Mouse (Mus musculus) cerebellum, adult 9-11 months (tissue): Measurements from ENCODE around the gene Gm20388.

Source experiments
- DNase-seq: peaks from one replicate; pipeline ENCODE4 v3.0.0; 2022

Gm20388 gene

DNA sequence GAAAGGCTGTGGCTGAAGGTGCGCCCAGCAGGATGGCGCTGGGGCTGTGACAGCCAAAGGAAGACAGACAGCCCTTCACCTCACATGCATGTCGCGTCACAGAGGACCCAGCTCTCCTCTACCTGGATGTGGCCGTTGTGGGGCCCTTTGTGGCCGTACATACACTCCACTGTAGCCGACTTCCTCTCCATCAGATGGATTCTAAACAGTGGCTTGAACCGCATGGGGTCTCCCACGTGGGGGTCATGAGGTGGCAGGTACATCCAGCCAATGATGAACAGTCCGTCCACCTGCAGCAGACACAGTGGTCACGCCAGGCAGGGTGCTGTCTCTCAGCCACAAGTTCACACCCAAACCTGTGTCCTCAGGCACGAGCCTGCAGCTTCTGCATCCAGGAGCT lies 1649.2 kb downstream of the Gm20388 start:
- peak; percentile 44 for DNase-seq

DNA sequence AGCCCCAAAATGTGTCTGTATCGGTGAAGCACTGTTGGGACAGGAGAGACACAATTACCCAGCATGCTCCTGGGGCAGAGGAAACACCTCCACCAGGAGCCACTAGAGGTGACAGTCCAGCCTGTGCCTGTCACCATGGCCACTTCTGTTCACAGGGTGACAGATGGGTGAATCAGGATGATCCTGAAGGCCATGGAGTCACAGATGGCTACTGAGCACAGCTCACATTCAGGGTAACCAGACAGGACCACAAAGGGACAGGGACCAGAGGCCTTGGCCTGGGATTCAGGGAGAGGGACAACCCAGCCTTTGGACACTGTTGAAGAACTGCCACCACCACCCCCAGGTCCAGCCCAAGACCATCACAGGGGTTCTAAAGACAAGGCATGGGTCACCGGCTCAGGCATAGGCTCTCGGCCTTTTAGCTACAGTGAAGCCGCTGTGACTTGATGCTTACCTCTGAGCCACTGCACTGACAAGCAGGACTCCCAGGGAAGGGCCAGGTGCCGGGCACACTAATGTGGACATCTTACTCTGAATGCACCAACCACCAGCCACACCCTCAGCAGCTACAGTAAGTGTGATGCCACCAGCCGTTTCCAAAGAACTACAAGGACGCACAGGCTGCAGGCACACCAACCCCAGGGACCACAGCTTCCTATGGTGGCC lies 1649.9 kb downstream of the Gm20388 start:
- DNase-seq = peak; percentile 44

DNA sequence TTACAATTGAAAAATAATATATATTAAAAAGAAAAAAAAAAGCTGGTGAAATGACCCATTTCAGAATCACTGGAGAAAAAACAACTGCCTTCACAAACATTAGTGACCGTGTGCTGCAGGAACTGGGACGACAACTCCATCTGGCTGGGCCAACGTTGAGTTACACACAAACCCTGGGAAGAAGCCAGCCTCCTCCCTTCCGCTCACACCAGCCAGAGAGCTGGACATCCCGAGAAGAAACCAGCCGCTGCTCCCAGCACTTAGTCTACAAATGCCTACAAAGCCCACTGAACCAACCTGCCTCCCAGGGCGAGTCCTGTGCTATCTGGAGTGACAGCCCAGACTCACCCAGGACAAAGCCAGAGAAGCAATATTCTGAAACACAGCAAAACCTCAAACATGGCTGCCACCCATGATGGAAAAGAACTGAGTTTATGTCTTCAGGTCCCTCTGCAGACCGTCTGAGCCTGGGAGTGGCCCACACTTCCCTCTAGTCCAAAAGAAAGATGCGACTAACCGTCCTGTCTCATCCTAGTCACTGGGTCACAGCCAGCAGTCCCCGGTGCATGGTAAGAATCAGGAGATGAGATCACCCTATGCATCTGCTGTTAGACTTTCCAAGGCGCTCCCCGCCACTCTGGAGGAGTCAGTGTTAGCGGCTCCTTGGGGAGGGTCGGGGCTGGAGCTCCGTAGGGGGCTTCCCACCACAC lies 1651.2 kb downstream of the Gm20388 start:
- DNase-seq = peak; percentile 66

DNA sequence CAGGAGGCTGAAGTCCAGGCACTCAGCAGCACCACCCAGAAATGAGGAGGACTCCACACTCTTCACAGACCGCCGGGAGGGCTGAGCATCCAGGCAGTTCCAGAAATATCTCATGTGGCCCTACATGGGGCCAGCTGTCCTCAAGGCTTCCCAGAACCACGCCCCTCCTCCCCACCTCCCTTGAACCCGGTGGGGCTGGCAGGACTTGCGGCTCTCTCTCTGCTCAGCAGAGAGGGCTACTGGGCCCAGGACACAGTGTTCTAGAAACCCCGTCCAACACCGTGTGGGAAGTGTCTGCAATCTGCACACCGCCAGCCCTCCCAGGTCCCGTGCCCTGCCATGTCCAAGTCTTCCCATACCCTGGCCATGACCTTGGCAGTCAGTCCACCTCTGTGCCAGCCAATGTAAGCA lies 1652.3 kb downstream of the Gm20388 start:
- peak; percentile 80 for DNase-seq

DNA sequence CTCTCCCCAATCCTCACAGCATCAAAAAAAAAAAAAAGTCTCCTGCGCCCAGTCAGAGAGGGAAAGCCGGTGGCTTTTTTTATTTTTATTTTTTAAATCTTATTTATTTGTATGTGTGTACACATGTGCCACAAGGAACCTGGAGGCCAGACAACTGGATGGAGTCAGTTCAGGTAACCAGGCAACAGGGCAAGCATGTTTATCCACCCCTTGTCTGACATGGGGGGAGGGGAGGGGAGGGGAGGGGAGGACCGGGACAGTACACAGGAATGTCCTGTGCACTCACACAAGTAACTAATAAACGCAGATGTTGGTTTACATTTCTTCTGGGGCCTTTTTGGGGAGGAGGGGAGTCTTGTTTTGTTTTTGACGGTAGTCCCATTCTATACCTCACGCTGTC lies 1653.1 kb downstream of the Gm20388 start:
- no peak for DNase-seq

DNA sequence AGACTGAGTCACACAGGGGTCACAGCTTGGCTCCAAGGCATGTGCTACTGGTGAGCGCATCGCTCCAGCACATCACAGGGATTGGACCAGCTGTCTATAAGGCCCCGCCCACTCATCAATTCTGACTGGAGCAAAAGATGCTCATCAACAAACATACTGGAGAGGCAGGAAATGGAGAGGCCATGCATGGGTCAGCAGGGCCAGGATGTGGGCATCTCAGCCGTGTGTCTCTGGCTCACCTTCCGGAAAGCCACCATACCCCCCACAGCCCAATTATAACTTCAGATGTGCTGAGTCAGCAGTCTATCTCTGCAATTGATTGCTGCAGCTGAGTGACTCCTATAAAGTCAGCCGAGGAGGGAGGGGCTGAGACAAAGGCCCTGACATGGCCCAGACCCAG lies 1657.7 kb downstream of the Gm20388 start:
- no peak for DNase-seq

DNA sequence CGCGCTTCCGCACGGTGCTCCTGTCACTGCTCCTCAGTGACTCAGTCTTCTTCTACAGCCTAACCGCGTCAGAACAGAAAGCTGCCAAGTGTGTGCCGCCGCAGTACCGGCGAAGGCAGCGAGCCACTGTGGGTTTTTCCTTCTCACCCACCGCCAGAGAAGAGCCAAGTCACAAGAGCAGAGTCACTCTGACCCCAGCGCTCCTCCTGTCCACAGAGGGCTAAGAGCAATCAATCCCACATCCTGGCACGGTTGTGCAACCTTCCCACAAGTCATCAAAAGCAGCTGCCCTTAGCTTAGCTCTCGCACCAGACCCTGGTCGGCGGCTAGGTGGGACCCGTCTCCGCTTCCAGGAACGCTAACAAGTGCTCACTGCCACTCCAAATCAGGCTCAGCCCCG lies 1659.7 kb downstream of the Gm20388 start:
- DNase-seq = no peak

DNA sequence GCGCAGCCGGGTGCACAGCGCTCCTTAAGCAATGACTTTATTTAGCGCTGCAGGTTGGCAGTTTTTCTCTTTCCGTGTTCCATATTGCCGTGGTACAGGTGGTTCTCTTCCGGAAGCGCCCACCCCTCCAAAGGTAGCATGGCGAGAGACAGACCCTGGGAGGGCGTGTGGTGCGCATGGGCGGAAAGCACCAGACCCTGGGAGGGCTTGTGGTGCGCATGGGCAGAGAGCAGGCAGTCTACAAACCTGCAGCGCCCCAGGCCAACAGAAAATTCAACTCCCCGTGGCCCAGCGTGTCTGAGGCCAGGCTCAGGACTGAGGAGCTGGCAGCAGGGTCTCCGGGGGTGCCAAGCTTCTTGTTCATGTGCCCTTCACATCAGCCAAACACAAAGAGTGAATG lies 1660.2 kb downstream of the Gm20388 start:
- DNase-seq = no peak

DNA sequence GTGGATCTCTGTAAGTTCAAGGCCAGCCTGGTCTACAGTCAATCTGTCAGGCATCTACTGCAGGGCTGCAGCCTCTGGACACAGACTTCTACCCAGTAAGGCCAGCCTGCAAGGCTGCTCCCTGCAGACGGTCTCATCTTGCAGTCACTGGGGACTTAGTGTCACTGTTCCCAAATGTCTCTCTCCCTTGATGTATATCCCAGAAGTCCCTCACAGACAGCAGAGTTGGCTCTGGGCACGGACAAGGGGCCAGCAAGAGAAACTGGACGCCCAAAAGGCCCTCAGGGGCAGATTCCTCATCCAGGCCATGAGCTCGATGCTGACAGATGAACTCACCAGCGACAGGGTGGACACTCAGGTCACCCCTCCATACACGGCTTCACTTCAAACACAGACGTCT lies 1661.5 kb downstream of the Gm20388 start:
- DNase-seq = no peak

DNA sequence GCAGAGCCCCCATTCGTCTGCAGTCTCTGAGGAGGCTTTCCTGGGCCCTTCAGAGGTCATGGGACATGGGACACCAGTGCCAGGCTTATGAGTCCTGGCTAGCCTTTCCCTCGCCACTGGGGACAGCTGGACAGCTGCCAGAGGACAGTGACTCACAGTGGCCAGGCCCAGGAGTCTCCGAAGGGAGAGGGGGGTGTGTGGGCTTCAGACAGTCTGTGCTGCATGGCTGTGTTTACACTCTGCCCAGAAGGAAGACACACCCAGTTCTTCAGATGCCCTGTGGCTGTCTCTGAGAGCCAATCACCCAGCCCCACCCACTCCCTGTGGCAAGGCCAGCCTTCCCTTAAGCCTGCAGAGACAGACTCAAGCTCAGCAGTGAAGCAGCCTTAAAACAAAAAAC lies 1662.6 kb downstream of the Gm20388 start:
- DNase-seq = peak; percentile 72

DNA sequence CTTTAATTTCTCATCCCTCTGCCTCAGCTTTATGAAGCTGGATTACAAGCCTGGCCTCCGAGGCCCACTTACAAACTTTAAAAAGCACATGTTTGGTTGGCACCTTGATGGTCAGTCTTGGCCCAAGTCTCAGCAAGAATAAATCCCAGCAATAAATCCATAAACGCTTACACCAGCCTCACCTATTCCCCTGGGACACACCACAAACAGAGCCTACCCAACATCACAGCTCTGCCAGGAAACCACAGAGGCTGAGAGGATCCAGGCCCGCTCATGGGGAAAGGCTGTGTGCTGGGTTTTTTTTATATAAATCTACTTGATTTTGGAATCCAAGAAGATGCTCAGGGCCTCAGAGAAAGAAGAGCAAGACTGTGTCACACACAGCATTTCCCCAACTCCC lies 1665.0 kb downstream of the Gm20388 start:
- no peak for DNase-seq

DNA sequence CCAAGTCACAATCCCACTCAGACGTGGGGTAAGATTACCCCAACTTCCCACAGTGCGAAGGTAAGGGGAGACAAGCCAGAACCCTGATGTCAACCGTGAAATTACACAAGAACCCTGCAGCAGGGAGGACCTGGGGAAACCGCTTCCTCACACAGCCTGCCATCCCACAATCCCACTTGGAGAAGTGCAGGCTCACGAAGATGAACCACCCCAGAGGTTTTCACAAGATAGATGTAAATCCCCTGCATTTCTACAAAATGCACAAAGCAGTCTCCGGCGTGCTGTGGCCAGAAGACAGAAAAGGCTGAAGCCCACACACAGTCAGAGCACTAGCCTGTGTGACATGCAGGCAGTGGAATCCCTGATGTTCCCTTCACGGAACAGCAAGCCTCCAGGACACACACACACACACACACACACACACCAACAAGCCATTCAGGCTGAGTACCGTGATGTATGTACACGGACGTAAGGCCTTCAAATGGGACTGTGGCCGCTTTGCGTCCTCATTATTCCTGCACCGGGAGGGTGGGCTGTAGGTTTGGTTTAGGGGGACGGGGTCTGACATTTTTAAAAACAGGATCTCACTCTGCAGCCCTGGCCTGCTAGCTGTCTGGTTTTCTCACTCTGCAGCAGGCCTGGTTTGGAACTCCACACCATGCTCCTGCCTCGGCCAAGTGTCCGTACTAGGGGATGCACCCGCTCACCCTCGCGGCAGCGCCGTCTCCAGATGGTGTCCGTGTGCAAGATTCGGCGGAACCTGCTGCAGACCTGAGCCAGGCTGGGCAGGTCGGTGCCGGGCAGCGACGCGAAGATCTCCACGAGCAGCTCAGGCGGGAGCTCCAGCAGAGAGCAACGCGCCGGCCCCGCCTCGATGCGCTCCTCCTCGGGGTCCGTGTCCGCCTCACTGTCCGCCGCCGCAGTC lies 1667.4 kb downstream of the Gm20388 start:
- peak; percentile 54 for DNase-seq

DNA sequence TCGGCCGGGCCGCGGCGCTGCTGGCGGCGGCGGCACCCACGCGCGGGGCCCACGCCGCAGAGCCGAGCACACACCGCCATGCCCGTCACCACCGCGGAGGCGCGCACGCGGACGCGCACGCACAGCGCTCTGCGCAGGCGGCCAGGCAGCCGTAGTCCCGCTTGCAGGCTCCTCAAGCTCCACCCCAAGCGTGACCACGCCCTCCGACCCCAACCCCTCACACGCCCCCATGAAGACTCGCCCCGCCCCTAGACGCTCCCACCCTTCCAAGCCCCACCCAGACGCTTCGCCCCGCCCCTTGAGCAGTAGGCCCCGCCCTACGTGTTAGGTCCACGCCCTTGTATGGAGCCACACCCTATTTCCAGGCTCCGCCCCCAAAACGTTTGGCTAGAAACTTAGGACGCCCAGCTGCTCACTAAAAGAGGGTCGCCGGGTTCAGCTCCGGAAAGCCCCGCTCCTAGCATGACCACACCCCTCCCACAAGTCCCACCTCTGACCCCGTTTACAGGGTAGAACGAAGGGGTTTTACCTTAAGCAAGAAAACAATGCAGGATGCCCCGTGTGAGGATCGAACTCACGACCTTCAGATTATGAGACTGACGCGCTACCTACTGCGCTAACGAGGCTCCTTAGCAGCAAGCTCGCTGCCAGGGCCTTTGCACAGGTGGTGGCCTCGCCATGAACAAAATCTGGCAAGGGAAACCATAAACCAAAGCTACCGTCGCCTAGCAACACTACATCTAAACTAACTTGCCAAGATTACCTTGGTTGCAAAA lies 1668.2 kb downstream of the Gm20388 start, which contains the start of gene Fbxo31:
Gene Fbxo31, minus strand, starts transcription at position 131 of the 776 bp plus-strand sequence.
- peak; percentile 95 for DNase-seq

DNA sequence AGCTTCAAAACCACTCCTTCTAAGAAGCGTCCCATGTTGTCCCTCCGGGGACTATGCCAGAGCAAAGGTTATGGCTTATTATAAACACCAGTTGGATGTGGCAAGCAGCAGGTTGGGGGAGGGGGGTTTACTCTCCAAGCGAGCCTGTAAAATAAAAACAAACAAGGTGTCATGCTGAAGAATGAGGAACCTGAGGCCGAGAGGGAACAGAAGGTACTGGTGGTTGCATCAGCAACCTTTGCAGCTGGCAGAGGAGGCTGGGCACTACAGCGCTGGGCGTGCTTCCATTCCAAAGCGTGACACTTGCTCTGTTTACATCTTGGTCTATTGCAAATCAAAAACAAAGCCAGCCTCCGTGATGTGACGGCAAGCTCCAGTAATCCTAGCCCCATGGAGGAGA lies 1669.8 kb downstream of the Gm20388 start:
- no peak for DNase-seq

DNA sequence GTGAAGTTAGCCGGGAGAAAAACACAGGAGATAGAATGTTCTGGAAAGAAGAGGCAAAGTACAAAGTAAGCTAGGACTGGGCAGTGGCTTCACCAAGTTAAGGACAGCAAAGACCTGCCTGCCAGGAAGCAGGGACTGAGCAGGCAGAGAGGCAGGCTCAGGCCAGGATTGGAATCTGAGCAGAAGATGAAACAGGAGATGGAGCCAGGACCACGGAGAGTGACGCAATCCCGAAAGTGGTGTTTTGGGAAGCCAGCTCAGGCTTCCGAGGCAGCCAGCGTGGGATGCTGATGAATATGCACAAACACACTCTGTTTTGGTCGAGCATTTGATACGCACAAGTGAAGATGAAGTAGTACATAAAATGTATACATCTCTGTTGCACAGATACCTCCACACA lies 1673.0 kb downstream of the Gm20388 start:
- no peak for DNase-seq

DNA sequence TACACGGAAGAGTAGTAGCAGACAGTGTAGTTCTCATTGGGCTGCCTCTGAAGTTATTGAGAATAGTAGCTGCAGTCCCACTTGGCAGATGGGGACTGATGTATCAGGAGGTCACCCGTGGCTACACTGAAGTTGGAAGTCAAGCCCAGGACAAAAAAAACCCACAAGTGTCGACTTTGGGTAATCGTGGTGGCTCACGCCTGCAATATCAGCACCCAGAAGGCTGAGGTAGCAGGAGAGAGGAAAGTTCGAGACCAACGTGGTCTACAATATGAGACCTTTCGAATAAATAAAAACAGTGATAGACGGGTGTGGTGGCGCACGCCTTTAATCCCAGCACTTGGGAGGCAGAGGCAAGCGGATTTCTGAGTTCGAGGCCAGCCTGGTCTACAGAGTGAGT lies 1674.1 kb downstream of the Gm20388 start:
- DNase-seq = peak; percentile 61

DNA sequence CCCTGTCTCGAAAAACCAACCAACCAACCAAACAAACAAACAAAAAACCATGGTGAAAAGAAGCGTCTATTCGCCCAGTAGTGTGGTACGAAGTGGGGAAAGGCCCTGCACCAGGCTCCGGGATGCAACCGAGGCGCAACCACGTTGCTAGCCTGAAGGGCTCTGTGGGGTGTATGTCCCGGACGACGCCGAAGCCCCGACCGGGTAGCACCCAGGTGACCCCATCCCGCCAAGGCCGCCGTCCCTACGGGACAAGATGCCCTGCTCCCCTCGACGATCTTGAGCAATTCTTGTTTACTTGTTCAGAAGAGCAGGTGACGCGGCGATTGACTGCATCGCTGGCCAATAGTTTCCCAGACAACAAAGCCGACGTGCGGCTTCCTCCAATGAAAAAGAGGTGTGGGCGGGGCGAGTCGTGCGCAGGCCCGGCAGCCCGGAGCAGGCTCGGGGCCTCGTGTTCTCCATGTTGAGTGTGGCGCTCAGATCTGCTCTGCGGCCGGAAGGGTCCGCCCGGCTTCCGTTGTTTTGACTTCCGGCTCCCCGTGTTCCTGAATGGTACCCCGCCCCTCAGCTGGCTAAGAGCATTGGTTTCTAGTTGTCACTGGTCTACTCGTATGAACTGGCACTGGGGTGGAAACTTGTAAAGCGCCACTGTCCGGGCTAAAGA lies 1674.7 kb downstream of the Gm20388 start:
- peak; percentile 100 for DNase-seq

DNA sequence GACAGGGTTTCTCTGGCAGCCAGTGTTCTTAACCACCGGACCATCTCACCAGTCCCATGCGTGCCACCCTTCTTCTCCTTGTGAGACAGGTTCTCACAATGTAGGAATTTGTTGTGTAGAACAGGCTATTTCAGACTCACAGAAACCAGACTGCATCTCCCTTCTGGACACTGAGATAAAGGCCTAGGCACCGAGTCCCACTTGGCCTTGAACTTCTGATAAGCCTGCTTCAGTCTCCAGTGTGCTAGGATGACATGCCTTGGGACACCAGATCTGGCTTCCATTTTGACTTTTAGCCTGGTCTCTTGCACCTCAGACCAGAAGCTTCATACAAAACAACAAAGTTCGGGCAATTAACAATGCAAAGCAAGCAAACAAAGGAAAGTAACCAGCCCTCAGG lies 1678.1 kb downstream of the Gm20388 start:
- no peak for DNase-seq

DNA sequence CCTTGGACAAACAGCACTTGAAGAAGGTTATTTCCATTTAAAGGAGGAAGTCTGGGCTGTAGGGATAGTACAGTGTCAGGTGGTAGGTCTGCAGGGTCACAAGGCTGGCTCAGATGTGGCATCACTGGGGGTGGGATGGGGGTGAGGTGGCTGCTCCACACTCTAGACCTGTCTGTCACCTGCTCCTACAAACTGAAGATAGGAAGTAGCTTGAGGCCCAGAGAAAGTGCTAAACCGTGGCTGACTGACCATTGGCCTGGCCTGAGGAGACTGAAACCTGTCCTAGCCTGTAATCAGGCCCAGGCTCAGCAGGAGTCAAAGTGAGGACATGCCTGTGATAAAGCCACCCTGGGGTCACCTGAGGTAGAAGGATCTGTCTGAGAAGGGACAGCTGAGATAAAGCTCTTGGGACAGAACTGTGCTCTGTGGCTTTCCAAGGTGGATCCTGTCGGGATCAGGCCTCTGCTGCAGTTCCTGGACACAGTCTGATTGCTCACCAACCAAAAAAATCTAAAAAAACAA lies 1678.6 kb downstream of the Gm20388 start:
- DNase-seq = no peak

DNA sequence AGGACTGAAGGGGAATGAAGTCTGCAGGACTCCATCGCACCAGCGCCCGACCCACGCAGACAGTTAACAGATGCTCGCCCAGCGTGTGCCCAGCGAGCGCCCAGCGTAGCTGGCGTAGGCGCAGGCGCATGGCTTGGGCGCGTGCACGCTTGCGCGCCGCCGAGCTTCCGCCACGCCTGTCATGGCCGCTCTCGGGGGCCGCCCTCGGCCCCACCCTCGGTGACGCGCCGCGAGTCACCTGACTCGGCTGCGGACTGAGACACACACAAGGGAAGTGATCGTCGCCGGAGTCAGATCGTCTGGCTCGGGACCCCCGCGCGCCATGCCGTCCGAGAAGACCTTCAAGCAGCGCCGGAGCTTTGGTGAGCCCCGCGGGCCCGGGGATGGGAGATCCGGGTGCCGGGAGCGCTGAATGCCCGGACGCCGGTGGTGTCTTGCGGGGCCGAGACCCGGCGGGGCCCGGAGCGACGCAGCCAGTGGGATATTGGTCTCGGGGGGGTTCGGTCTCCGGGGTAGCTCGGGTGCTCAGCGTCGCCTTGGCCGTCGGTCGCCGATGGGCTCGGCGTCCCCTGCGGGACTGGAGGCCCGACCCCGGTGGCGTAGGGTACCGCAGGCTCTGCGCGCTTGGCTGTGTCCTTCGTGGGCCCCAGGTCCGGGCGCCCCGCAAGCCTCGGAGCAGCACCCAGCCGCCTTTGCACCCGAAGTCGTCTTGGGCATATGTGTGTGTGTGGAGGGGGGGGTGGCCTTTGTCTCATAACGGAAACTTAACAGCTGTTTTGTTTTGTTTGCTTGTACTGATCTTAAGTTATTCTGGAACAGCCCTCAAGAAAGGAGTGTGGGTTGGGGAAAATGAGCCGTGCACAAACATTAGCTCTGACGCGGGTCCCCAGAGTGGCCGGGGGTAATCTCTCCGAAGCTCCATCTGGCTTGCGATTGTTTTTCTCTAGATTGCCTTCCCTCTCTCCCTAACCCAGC lies 1679.8 kb downstream of the Gm20388 start, which contains the start of gene Map1lc3b:
Gene Map1lc3b, plus strand, starts transcription at position 159 of the 975 bp plus-strand sequence.
- DNase-seq = peak; percentile 97
